Mouse (Mus musculus) neural tube, embryonic 15.5 days (tissue): ENCODE results near the gene Myl3. TPM values are rescaled to one million over a fixed set of nuclear protein-coding genes. Genes with fewer than 3 reads are reported as not detected.
A peak's percentile ranks its signal among the peaks of the same experiment; 100 is the strongest.

Experiments used
- ATAC-seq: fragments of 200-750 bp; cut with Nextera tagmentation; 2 replicates; pipeline ENCODE4 v1.8.0; 2017; ENCODE audit warnings: mild to moderate bottlenecking, moderate TSS enrichment, moderate library complexity; ENCODE audit not compliant: low FRiP score
- H3K27ac ChIP-seq: fragments of 300-500 bp; sonication (generic); replicated peaks from 2 replicates; pipeline ENCODE4 v1.5.1; 2015; ENCODE audit warnings: mild to moderate bottlenecking, inconsistent platforms
- H3K27me3 ChIP-seq: fragments of 300-500 bp; sonication (generic); replicated peaks from 2 replicates; pipeline ENCODE4 v1.6.1; 2015; ENCODE audit warnings: inconsistent platforms
- H3K36me3 ChIP-seq: fragments of 300-500 bp; sonication (generic); 2 replicates; pipeline ENCODE4 v1.6.1; 2015; ENCODE audit warnings: inconsistent platforms
- H3K4me1 ChIP-seq: fragments of 300-500 bp; sonication (generic); 2 replicates; pipeline ENCODE4 v1.6.1; 2015; ENCODE audit warnings: inconsistent platforms
- H3K4me2 ChIP-seq: fragments of 300-500 bp; sonication (generic); 2 replicates; pipeline ENCODE4 v1.6.1; 2015; ENCODE audit warnings: inconsistent platforms, mild to moderate bottlenecking, moderate library complexity
- H3K4me3 ChIP-seq: fragments of 300-500 bp; sonication (generic); replicated peaks from 2 replicates; pipeline ENCODE4 v1.5.1; 2015; ENCODE audit warnings: mild to moderate bottlenecking, inconsistent platforms
- H3K9ac ChIP-seq: fragments of 300-500 bp; sonication (generic); replicated peaks from 2 replicates; pipeline ENCODE4 v1.6.1; 2015; ENCODE audit warnings: mild to moderate bottlenecking, inconsistent platforms
- H3K9me3 ChIP-seq: fragments of 300-500 bp; sonication (generic); replicated peaks from 2 replicates; pipeline ENCODE4 v1.6.1; 2016; ENCODE audit warnings: inconsistent platforms
- WGBS: fragments of 180-500 bp; shearing (Covaris S2); methylation state at CpG from one replicate; pipeline ENCODE4 v1.1.7; 2015; ENCODE audit warnings: mixed read lengths; 5-methylcytosine and 5-hydroxymethylcytosine counted together
- polyA plus RNA-seq: library from polyadenylated mRNA; unstranded; fragments of >200 nt; fragmentation: Nextera tagmentation; extraction: Ambion mirVana; gene quantifications from 2 replicates; pipeline ENCODE4 v1.2.1, GENCODE M21; 2015

Gene Myl3
- 1.9 and 4.1 TPM in 2 replicates for polyA plus RNA-seq

DNA sequence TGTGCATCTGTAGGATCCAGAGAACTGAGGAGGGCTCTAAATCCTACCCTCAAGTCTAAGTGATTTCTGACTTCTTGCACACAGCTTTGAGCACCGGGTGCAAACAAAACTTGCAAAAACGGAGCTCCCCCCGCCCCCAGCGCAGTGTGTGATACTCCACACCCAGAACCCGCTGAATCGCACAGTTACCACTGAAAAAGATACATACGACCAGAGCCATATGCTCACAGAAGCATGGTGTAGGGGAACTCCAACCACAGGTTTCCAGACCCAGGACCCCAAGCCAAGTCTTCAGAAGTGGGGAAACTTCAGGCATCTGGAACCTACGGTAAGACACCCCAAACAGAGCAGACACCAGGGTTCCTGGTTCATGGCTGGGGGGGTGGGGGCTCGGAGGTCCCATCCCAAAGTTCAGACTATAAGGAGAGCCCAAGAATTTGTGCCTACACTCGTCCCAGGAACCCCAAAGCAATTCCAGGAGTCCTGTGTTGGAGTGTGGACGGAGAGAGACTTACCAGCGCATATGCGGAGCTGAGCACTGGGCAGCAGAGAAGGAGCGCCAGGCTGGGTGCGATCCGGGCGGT, at the start of gene Myl3:
Myl3 (plus strand) TSS at position 151 of the 584 bp plus-strand sequence.
- Histone ChIP-seq H3K4me3 (peak within 1 kb of the TSS; percentile 68), H3K27ac (peak within 1 kb of the TSS; percentile 61), H3K4me2 (peak within 1 kb of the TSS; percentile 98), H3K27me3 (peaks cover 38% of the 10 kb centered on the region), H3K9me3 (no peaks in the 10 kb centered on the region), H3K9ac (peak within 1 kb of the TSS; percentile 70), H3K36me3 (no peaks in the 10 kb centered on the region), H3K4me1 (peaks cover 44% of the 10 kb centered on the region)
- WGBS, result 2% methylated on average over 17 of the region's 17 CpGs
- no peak for ATAC-seq

GRCm38 (mm10) chr9:110695165-110695755, 46.4 kb upstream of the Myl3 start:
- H3K27ac ChIP-seq, result no peak overlapping the region
- no peaks in the 10 kb centered on the region for H3K9me3 ChIP-seq
- no peak overlapping the region for H3K4me2 ChIP-seq
- H3K4me1 ChIP-seq, result no peaks in the 10 kb centered on the region
- H3K4me3 ChIP-seq, result no peak overlapping the region
- H3K27me3 ChIP-seq, result no peaks in the 10 kb centered on the region
- no peak for ATAC-seq
- WGBS, result 93% methylated on average over 4 of the region's 4 CpGs
- no peak overlapping the region for H3K9ac ChIP-seq
- H3K36me3 ChIP-seq, result peaks cover 8% of the 10 kb centered on the region; the same call in 1 of the 2 replicates

GRCm38 (mm10) chr9:110696427-110696826, 45.2 kb upstream of the Myl3 start:
- peaks cover 13% of the 10 kb centered on the region; the same call in 1 of the 2 replicates for H3K36me3 ChIP-seq
- no peak for ATAC-seq
- H3K4me2 ChIP-seq, result no peak overlapping the region
- no peaks in the 10 kb centered on the region for H3K4me1 ChIP-seq
- H3K4me3 ChIP-seq, result no peak overlapping the region
- H3K27ac ChIP-seq, result no peak overlapping the region
- no peaks in the 10 kb centered on the region for H3K9me3 ChIP-seq
- no peak overlapping the region for H3K9ac ChIP-seq
- WGBS, result 94% methylated on average over 5 of the region's 5 CpGs
- no peaks in the 10 kb centered on the region for H3K27me3 ChIP-seq

DNA sequence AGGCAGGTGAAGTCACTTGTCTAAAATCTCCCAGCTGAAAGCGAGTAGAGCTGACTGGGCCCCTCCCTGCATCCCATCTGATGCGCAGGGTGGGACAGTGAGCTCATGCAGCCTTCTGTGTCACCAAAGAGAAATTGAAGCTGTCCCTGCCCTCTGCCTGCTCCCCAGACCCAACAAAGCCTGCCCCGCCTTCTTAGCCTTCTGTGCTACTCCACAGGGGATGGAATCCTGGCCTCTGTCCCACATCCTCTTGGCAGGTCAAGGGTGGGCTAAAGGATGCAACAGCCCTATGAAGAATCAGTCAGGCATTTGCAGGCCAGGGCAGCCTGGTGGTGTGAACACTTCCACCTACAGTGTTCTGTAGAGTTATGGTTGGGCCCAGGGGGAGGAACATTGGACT, 44.2 kb upstream of the Myl3 start:
- 82% methylated on average over 3 of the region's 3 CpGs for WGBS
- Histone ChIP-seq H3K4me3 (no peak overlapping the region), H3K36me3 (peaks cover 13% of the 10 kb centered on the region; the same call in 1 of the 2 replicates), H3K4me2 (no peak overlapping the region), H3K27ac (no peak overlapping the region), H3K27me3 (no peaks in the 10 kb centered on the region), H3K9me3 (no peaks in the 10 kb centered on the region), H3K9ac (no peak overlapping the region), H3K4me1 (no peaks in the 10 kb centered on the region)
- ATAC-seq, result no peak

DNA sequence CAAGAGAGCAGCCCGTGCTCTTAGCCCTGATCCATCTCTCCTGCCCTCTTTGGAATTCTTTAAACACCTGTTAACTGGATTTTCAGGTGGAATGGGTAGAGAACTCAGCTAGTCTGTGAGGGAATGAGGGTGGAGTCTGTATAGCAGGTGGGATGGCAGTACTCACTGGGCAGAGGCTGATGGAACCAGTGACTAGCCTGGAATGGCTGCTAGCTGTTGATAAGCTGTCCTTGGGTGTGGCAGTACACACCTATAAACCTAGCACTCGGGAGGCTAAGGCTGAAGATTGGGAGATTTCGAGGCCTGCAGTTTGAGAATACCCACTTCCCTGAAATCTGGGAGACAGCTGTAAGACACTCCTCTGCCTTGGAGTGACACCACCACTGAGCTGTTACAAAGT, 42.1 kb upstream of the Myl3 start:
- Histone ChIP-seq H3K9ac (no peak overlapping the region), H3K27ac (no peak overlapping the region), H3K4me2 (no peak overlapping the region), H3K27me3 (no peaks in the 10 kb centered on the region), H3K36me3 (peaks cover 12% of the 10 kb centered on the region; the same call in 1 of the 2 replicates), H3K4me3 (no peak overlapping the region), H3K9me3 (no peaks in the 10 kb centered on the region), H3K4me1 (0 out of 2 replicates have a peak, but pooled peaks cover 5% of the 10 kb centered on the region)
- 86% methylated on average over 3 of the region's 3 CpGs for WGBS
- no peak for ATAC-seq

GRCm38 (mm10) chr9:110701114-110702032, 40.3 kb upstream of the Myl3 start:
- no peak overlapping the region for H3K4me2 ChIP-seq
- no peak overlapping the region for H3K9ac ChIP-seq
- ATAC-seq, result no peak
- H3K36me3 ChIP-seq, result peaks cover 10% of the 10 kb centered on the region; the same call in 1 of the 2 replicates
- WGBS, result 84% methylated on average over 11 of the region's 12 CpGs
- no peaks in the 10 kb centered on the region for H3K9me3 ChIP-seq
- 0 out of 2 replicates have a peak, but pooled peaks cover 5% of the 10 kb centered on the region for H3K4me1 ChIP-seq
- no peaks in the 10 kb centered on the region for H3K27me3 ChIP-seq
- H3K27ac ChIP-seq, result no peak overlapping the region
- no peak overlapping the region for H3K4me3 ChIP-seq

GRCm38 (mm10) chr9:110702848-110703247, 38.8 kb upstream of the Myl3 start:
- peaks cover 8% of the 10 kb centered on the region; the same call in 1 of the 2 replicates for H3K36me3 ChIP-seq
- 86% methylated on average over 1 of the region's 1 CpGs for WGBS
- H3K4me1 ChIP-seq, result 0 out of 2 replicates have a peak, but pooled peaks cover 5% of the 10 kb centered on the region
- no peak overlapping the region for H3K4me3 ChIP-seq
- no peak overlapping the region for H3K27ac ChIP-seq
- ATAC-seq, result no peak
- H3K9me3 ChIP-seq, result no peaks in the 10 kb centered on the region
- H3K9ac ChIP-seq, result no peak overlapping the region
- H3K27me3 ChIP-seq, result no peaks in the 10 kb centered on the region
- H3K4me2 ChIP-seq, result no peak overlapping the region

DNA sequence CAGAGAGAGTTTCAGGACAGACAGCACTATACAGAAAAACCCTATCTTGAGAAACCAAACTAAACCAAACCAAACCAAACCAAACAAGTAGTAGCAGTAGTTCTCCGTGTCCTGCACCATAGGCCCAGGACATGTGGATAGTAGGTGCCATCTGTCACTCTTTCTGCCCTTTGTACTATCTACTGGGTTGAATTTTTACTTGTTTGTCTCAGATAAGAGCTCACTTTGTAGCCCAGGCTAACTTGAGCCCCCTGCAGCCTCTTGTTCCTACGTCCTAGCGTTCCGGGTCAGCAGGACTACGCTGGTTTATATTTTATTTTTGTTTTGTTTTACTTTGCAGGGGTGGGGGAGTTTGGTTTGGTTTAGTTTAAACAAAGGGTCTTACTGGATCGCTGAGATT, 37.7 kb upstream of the Myl3 start:
- Histone ChIP-seq H3K36me3 (peaks cover 8% of the 10 kb centered on the region; the same call in 1 of the 2 replicates), H3K27ac (no peak overlapping the region), H3K4me3 (no peak overlapping the region), H3K4me2 (no peak overlapping the region), H3K9ac (no peak overlapping the region), H3K27me3 (no peaks in the 10 kb centered on the region), H3K9me3 (no peaks in the 10 kb centered on the region), H3K4me1 (0 out of 2 replicates have a peak, but pooled peaks cover 5% of the 10 kb centered on the region)
- ATAC-seq, result no peak
- WGBS, result 91% methylated on average over 6 of the region's 6 CpGs

- Histone ChIP-seq H3K4me1 (peaks cover 7% of the 10 kb centered on the region; the same call in 1 of the 2 replicates), H3K4me2 (no peak overlapping the region), H3K27me3 (no peaks in the 10 kb centered on the region), H3K4me3 (no peak overlapping the region), H3K36me3 (peaks cover 7% of the 10 kb centered on the region), H3K9ac (no peak overlapping the region), H3K27ac (no peak overlapping the region), H3K9me3 (no peaks in the 10 kb centered on the region)
- ATAC-seq, result no peak
- 93% methylated on average over 5 of the region's 5 CpGs for WGBS
These were observed 34.9 kb upstream of the Myl3 start for GRCm38 (mm10) chr9:110706784-110707183.

DNA sequence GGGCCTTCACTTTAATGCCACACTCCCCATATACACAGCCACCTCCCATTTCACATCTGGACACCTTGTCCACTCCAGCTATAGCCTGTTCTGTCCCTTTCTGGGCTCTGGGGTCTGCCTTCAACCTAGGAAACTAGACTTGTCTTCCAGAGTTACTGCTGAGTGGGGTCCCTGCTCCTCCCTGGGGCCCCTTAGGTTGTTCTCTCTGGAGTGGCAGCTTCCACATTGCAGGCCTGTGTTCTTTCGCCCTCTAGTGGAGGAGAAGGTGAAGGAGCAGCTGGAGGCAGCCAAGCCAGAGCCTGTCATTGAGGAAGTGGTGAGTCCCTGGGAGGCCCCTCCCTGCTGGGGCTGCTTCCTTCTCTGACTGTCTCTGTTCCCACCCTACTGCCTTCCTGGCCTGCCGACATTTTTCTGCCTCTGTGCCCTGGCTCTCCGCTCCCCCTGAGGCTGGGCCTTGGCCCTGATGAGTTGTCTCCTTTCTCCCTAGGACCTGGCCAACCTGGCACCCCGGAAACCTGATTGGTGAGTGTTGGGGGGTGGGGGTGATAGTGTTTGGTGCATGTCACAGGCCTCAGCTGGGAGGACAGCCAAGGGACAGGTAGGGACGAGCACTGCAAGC, 31.9 kb upstream of the Myl3 start:
- Histone ChIP-seq H3K36me3 (peaks cover 16% of the 10 kb centered on the region), H3K4me1 (peaks cover 3% of the 10 kb centered on the region; the same call in 1 of the 2 replicates), H3K9ac (0 out of 2 replicates have a peak overlapping the region, but pooled peaks have one; percentile 9), H3K27me3 (no peaks in the 10 kb centered on the region), H3K4me2 (no peak overlapping the region), H3K27ac (no peak overlapping the region), H3K9me3 (no peaks in the 10 kb centered on the region), H3K4me3 (no peak overlapping the region)
- WGBS, result 55% methylated on average over 5 of the region's 5 CpGs
- no peak; the same call in 1 of the 2 replicates for ATAC-seq

- Histone ChIP-seq H3K9me3 (no peaks in the 10 kb centered on the region), H3K4me2 (no peak overlapping the region), H3K9ac (no peak overlapping the region), H3K4me1 (peaks cover 3% of the 10 kb centered on the region; the same call in 1 of the 2 replicates), H3K27me3 (no peaks in the 10 kb centered on the region), H3K36me3 (peaks cover 19% of the 10 kb centered on the region), H3K4me3 (no peak overlapping the region), H3K27ac (no peak overlapping the region)
- ATAC-seq, result no peak
- 95% methylated on average over 1 of the region's 1 CpGs for WGBS
These were observed 30.1 kb upstream of the Myl3 start for GRCm38 (mm10) chr9:110711532-110711931.
